Mouse (Mus musculus): ENCODE measurements around the gene Klhdc4. TPM values are rescaled to one million over a fixed set of nuclear protein-coding genes. Genes with fewer than 3 reads are reported as not detected.

The Klhdc4 gene
- polyA plus RNA-seq, 1 experiment from 2014 or later: 45.9 TPM

- DNase-seq (ENCODE audit: low spot score): no peak
- Histone ChIP-seq H3K27ac (ENCODE audit: low read depth, low read length) (no peak overlapping the region), H3K4me3 (ENCODE audit: low read depth, low read length) (no peak overlapping the region), H3K4me2 (replicated peaks; ENCODE audit: low read depth, low read length) (no peak overlapping the region), H3K9ac (ENCODE audit: low read depth, low read length) (no peak overlapping the region), H3K9me3 (ENCODE audit: control insufficient read depth, low read length) (no peaks in the 10 kb centered on the region), H3K4me1 (replicated peaks; ENCODE audit: control insufficient read depth, insufficient read depth, low read length) (no peaks in the 10 kb centered on the region), H3K36me3 (ENCODE audit: control insufficient read depth, insufficient read depth, low read length) (no peaks in the 10 kb centered on the region), H3K27me3 (ENCODE audit: control insufficient read depth, insufficient read depth, low read length) (no peaks in the 10 kb centered on the region)
- no peak for ATAC-seq (ENCODE audit: low FRiP score)
- WGBS: 62% methylated on average over 7 of the region's 7 CpGs
Measured at GRCm38 (mm10) chr8:121762999-121763699, 66.2 kb downstream of the Klhdc4 start.

GRCm38 (mm10) chr8:121761480-121761879 lies 67.9 kb downstream of the Klhdc4 start:
- 35% methylated on average over 10 of the region's 10 CpGs for WGBS
- no peak overlapping the region for H3K4me2 ChIP-seq (replicated peaks; ENCODE audit: low read depth, low read length)
- H3K9me3 ChIP-seq (ENCODE audit: control insufficient read depth, low read length): no peaks in the 10 kb centered on the region
- DNase-seq (ENCODE audit: low spot score) (peak; percentile 76), ATAC-seq (ENCODE audit: low FRiP score) (no peak)
- no peak overlapping the region for H3K27ac ChIP-seq (ENCODE audit: low read depth, low read length)
- no peak overlapping the region for H3K4me3 ChIP-seq (ENCODE audit: low read depth, low read length)
- H3K4me1 ChIP-seq (replicated peaks; ENCODE audit: control insufficient read depth, insufficient read depth, low read length): no peaks in the 10 kb centered on the region
- H3K36me3 ChIP-seq (ENCODE audit: control insufficient read depth, insufficient read depth, low read length): no peaks in the 10 kb centered on the region
- no peaks in the 10 kb centered on the region for H3K27me3 ChIP-seq (ENCODE audit: control insufficient read depth, insufficient read depth, low read length)
- H3K9ac ChIP-seq (ENCODE audit: low read depth, low read length): no peak overlapping the region

GRCm38 (mm10) chr8:121760484-121760883 lies 68.9 kb downstream of the Klhdc4 start:
- no peak for DNase-seq (ENCODE audit: low spot score)
- ATAC-seq (ENCODE audit: low FRiP score): no peak
- no peaks in the 10 kb centered on the region for H3K4me1 ChIP-seq (replicated peaks; ENCODE audit: control insufficient read depth, insufficient read depth, low read length)
- H3K27me3 ChIP-seq (ENCODE audit: control insufficient read depth, insufficient read depth, low read length): no peaks in the 10 kb centered on the region
- no peaks in the 10 kb centered on the region for H3K9me3 ChIP-seq (ENCODE audit: control insufficient read depth, low read length)
- no peaks in the 10 kb centered on the region for H3K36me3 ChIP-seq (ENCODE audit: control insufficient read depth, insufficient read depth, low read length)
- WGBS: 84% methylated on average over 7 of the region's 7 CpGs
- H3K4me2 ChIP-seq (replicated peaks; ENCODE audit: low read depth, low read length): no peak overlapping the region
- no peak overlapping the region for H3K9ac ChIP-seq (ENCODE audit: low read depth, low read length)
- no peak overlapping the region for H3K27ac ChIP-seq (ENCODE audit: low read depth, low read length)
- no peak overlapping the region for H3K4me3 ChIP-seq (ENCODE audit: low read depth, low read length)

- H3K27ac ChIP-seq (ENCODE audit: low read depth, low read length): no peak overlapping the region
- ATAC-seq (ENCODE audit: low FRiP score): no peak
- no peak overlapping the region for H3K9ac ChIP-seq (ENCODE audit: low read depth, low read length)
- no peaks in the 10 kb centered on the region for H3K4me1 ChIP-seq (replicated peaks; ENCODE audit: control insufficient read depth, insufficient read depth, low read length)
- no peak overlapping the region for H3K4me2 ChIP-seq (replicated peaks; ENCODE audit: low read depth, low read length)
- no peak overlapping the region for H3K4me3 ChIP-seq (ENCODE audit: low read depth, low read length)
- H3K27me3 ChIP-seq (ENCODE audit: control insufficient read depth, insufficient read depth, low read length): no peaks in the 10 kb centered on the region
- 76% methylated on average over 12 of the region's 12 CpGs for WGBS
- DNase-seq (ENCODE audit: low spot score): no peak
- no peaks in the 10 kb centered on the region for H3K36me3 ChIP-seq (ENCODE audit: control insufficient read depth, insufficient read depth, low read length)
- no peaks in the 10 kb centered on the region for H3K9me3 ChIP-seq (ENCODE audit: control insufficient read depth, low read length)
Measured at GRCm38 (mm10) chr8:121758470-121758869, 70.9 kb downstream of the Klhdc4 start.

GRCm38 (mm10) chr8:121751407-121751806 lies 78.0 kb downstream of the Klhdc4 start:
- peak; percentile 86 for DNase-seq (ENCODE audit: low spot score)
- 35% methylated on average over 3 of the region's 3 CpGs for WGBS

GRCm38 (mm10) chr8:121750512-121750911 lies 78.9 kb downstream of the Klhdc4 start:
- H3K4me3 ChIP-seq (ENCODE audit: low read depth, low read length): no peak overlapping the region
- H3K4me2 ChIP-seq (replicated peaks; ENCODE audit: low read depth, low read length): no peak overlapping the region
- H3K27me3 ChIP-seq (ENCODE audit: control insufficient read depth, insufficient read depth, low read length): no peaks in the 10 kb centered on the region
- 44% methylated on average over 3 of the region's 3 CpGs for WGBS
- H3K9me3 ChIP-seq (ENCODE audit: control insufficient read depth, low read length): no peaks in the 10 kb centered on the region; the same call in 1 of the 2 replicates
- no peak overlapping the region for H3K27ac ChIP-seq (ENCODE audit: low read depth, low read length)
- no peaks in the 10 kb centered on the region for H3K4me1 ChIP-seq (replicated peaks; ENCODE audit: control insufficient read depth, insufficient read depth, low read length)
- H3K9ac ChIP-seq (ENCODE audit: low read depth, low read length): no peak overlapping the region
- ATAC-seq (ENCODE audit: low FRiP score): no peak
- DNase-seq (ENCODE audit: low spot score): no peak
- H3K36me3 ChIP-seq (ENCODE audit: control insufficient read depth, insufficient read depth, low read length): no peaks in the 10 kb centered on the region

More at GRCm38 (mm10) chr8:121751407-121751806, 78.0 kb downstream of the Klhdc4 start:
- Histone ChIP-seq H3K4me3 (ENCODE audit: low read depth, low read length) (no peak overlapping the region), H3K27ac (ENCODE audit: low read depth, low read length) (no peak overlapping the region), H3K4me1 (replicated peaks; ENCODE audit: control insufficient read depth, insufficient read depth, low read length) (no peaks in the 10 kb centered on the region), H3K36me3 (ENCODE audit: control insufficient read depth, insufficient read depth, low read length) (no peaks in the 10 kb centered on the region), H3K4me2 (replicated peaks; ENCODE audit: low read depth, low read length) (no peak overlapping the region), H3K9me3 (ENCODE audit: control insufficient read depth, low read length) (no peaks in the 10 kb centered on the region; the same call in 1 of the 2 replicates), H3K27me3 (ENCODE audit: control insufficient read depth, insufficient read depth, low read length) (no peaks in the 10 kb centered on the region), H3K9ac (ENCODE audit: low read depth, low read length) (no peak overlapping the region)
- ATAC-seq (ENCODE audit: low FRiP score): no peak

- Histone ChIP-seq H3K27me3 (ENCODE audit: control insufficient read depth, insufficient read depth, low read length) (no peaks in the 10 kb centered on the region), H3K4me1 (replicated peaks; ENCODE audit: control insufficient read depth, insufficient read depth, low read length) (no peaks in the 10 kb centered on the region), H3K9ac (ENCODE audit: low read depth, low read length) (no peak overlapping the region), H3K9me3 (ENCODE audit: control insufficient read depth, low read length) (no peaks in the 10 kb centered on the region; the same call in 1 of the 2 replicates), H3K36me3 (ENCODE audit: control insufficient read depth, insufficient read depth, low read length) (no peaks in the 10 kb centered on the region), H3K4me3 (ENCODE audit: low read depth, low read length) (no peak overlapping the region), H3K4me2 (replicated peaks; ENCODE audit: low read depth, low read length) (no peak overlapping the region), H3K27ac (ENCODE audit: low read depth, low read length) (no peak overlapping the region)
- ATAC-seq (ENCODE audit: low FRiP score) (no peak), DNase-seq (ENCODE audit: low spot score) (no peak)
- WGBS: 79% methylated on average over 9 of the region's 9 CpGs
Measured at GRCm38 (mm10) chr8:121749501-121749900, 79.9 kb downstream of the Klhdc4 start.

Other genes starting within 250 kb of the Klhdc4 start
- gene Map1lc3b, start 239.2 kb downstream of the Klhdc4 start, polyA plus RNA-seq (2014; fragmentation: Nextera tagmentation; extraction: Ambion mirVana): 297 and 307 TPM in 2 replicates
- 25.8 and 30.4 TPM in 2 replicates for gene Zcchc14, start 176.7 kb downstream of the Klhdc4 start, polyA plus RNA-seq (2014; fragmentation: Nextera tagmentation; extraction: Ambion mirVana)
- 11.1 and 11.2 TPM in 2 replicates for gene Jph3, start 99.9 kb downstream of the Klhdc4 start, polyA plus RNA-seq (2014; fragmentation: Nextera tagmentation; extraction: Ambion mirVana)
- gene Slc7a5, start 78.1 kb upstream of the Klhdc4 start, polyA plus RNA-seq (2014; fragmentation: Nextera tagmentation; extraction: Ambion mirVana): 23.3 and 29.9 TPM in 2 replicates
- gene Car5a, start 115.3 kb upstream of the Klhdc4 start, polyA plus RNA-seq (2014; fragmentation: Nextera tagmentation; extraction: Ambion mirVana): 0.15 TPM in 1 of 2 replicates, not detected in the other
- gene Banp, start 120.2 kb upstream of the Klhdc4 start, polyA plus RNA-seq (2014; fragmentation: Nextera tagmentation; extraction: Ambion mirVana): 50.8 and 51.8 TPM in 2 replicates

Data from hindbrain, embryonic 11.5 days (tissue).